Mouse (Mus musculus): ENCODE data around the gene Gm7137. TPM values are rescaled to one million over a fixed set of nuclear protein-coding genes. Genes with fewer than 3 reads are reported as not detected.
"Not testable (repeated sequence)": the region's sequence is repeated elsewhere in the genome, so short reads cannot be mapped to it uniquely, and the experiment has no call there.

The Gm7137 gene
- polyA plus RNA-seq, 1 experiment = not detected

- no peaks in the 10 kb centered on the region for H3K4me1 ChIP-seq (ENCODE audit: control insufficient read depth, insufficient read depth, low read length)
- no peak overlapping the region for H3K4me3 ChIP-seq (ENCODE audit: insufficient read depth, low read length)
- no peak overlapping the region for H3K27ac ChIP-seq (ENCODE audit: insufficient read depth, low read depth, low read length)
- TF ChIP-seq POLR2A (IDR thresholded peaks at IDR 0.05; ENCODE audit: borderline replicate concordance, low read depth, low read length) (no peak), CTCF (IDR thresholded peaks at IDR 0.05; ENCODE audit: low read depth, low read length) (no peak)
Measured at GRCm38 (mm10) chr10:77797677-77798076, 9.7 kb upstream of the Gm7137 start.

GRCm38 (mm10) chr10:77794976-77795375 is 7.0 kb upstream of the Gm7137 start, which contains the start of gene Gm9639:
Gm9639 (minus strand) TSS chr10:77795076.
- no peaks in the 10 kb centered on the region for H3K4me1 ChIP-seq (ENCODE audit: control insufficient read depth, insufficient read depth, low read length)
- no peak within 1 kb of the TSS for H3K27ac ChIP-seq (ENCODE audit: insufficient read depth, low read depth, low read length)
- TF ChIP-seq POLR2A (IDR thresholded peaks at IDR 0.05; ENCODE audit: borderline replicate concordance, low read depth, low read length) (no peak), CTCF (IDR thresholded peaks at IDR 0.05; ENCODE audit: low read depth, low read length) (no peak)
- H3K4me3 ChIP-seq (ENCODE audit: insufficient read depth, low read length) = no peak within 1 kb of the TSS

- Histone ChIP-seq H3K4me3 (ENCODE audit: insufficient read depth, low read length) (no peak overlapping the region), H3K27ac (ENCODE audit: insufficient read depth, low read depth, low read length) (no peak overlapping the region), H3K4me1 (ENCODE audit: control insufficient read depth, insufficient read depth, low read length) (no peaks in the 10 kb centered on the region)
- TF ChIP-seq POLR2A (IDR thresholded peaks at IDR 0.05; ENCODE audit: borderline replicate concordance, low read depth, low read length) (no peak), CTCF (IDR thresholded peaks at IDR 0.05; ENCODE audit: low read depth, low read length) (no peak)
Measured at GRCm38 (mm10) chr10:77788621-77789020, 621 bp upstream of the Gm7137 start.

- not testable (repeated sequence) for H3K4me1 ChIP-seq (ENCODE audit: control insufficient read depth, insufficient read depth, low read length); H3K27ac ChIP-seq (ENCODE audit: insufficient read depth, low read depth, low read length); H3K4me3 ChIP-seq (ENCODE audit: insufficient read depth, low read length)
Measured at GRCm38 (mm10) chr10:77783396-77783795, 4.6 kb downstream of the Gm7137 start.

- not testable (repeated sequence) for H3K4me3 ChIP-seq (ENCODE audit: insufficient read depth, low read length); H3K27ac ChIP-seq (ENCODE audit: insufficient read depth, low read depth, low read length); H3K4me1 ChIP-seq (ENCODE audit: control insufficient read depth, insufficient read depth, low read length)
Measured at GRCm38 (mm10) chr10:77782442-77782841, 5.6 kb downstream of the Gm7137 start, which contains the start of gene Gm3250. Gm3250 (minus strand) TSS chr10:77782542.

- H3K4me3 ChIP-seq (ENCODE audit: insufficient read depth, low read length); H3K4me1 ChIP-seq (ENCODE audit: control insufficient read depth, insufficient read depth, low read length); H3K27ac ChIP-seq (ENCODE audit: insufficient read depth, low read depth, low read length): not testable (repeated sequence)
Measured at GRCm38 (mm10) chr10:77776844-77777243, 11.2 kb downstream of the Gm7137 start, which contains the start of gene Gm7138. Gm7138 (minus strand) TSS chr10:77776944.

- not testable (repeated sequence) for H3K27ac ChIP-seq (ENCODE audit: insufficient read depth, low read depth, low read length); H3K4me3 ChIP-seq (ENCODE audit: insufficient read depth, low read length); H3K4me1 ChIP-seq (ENCODE audit: control insufficient read depth, insufficient read depth, low read length)
Measured at GRCm38 (mm10) chr10:77772142-77772541, 15.9 kb downstream of the Gm7137 start.

- H3K27ac ChIP-seq (ENCODE audit: insufficient read depth, low read depth, low read length); H3K4me3 ChIP-seq (ENCODE audit: insufficient read depth, low read length); H3K4me1 ChIP-seq (ENCODE audit: control insufficient read depth, insufficient read depth, low read length): not testable (repeated sequence)
Measured at GRCm38 (mm10) chr10:77771225-77771624, 16.8 kb downstream of the Gm7137 start, which contains the start of gene Gm3238. Gm3238 (minus strand) TSS chr10:77771325.

GRCm38 (mm10) chr10:77769727-77770126 is 18.3 kb downstream of the Gm7137 start:
- H3K4me3 ChIP-seq (ENCODE audit: insufficient read depth, low read length) = no peak overlapping the region
- H3K27ac ChIP-seq (ENCODE audit: insufficient read depth, low read depth, low read length) = no peak overlapping the region
- no peaks in the 10 kb centered on the region for H3K4me1 ChIP-seq (ENCODE audit: control insufficient read depth, insufficient read depth, low read length)
- no peak for TF ChIP-seq POLR2A (IDR thresholded peaks at IDR 0.05; ENCODE audit: borderline replicate concordance, low read depth, low read length)
- no peak for TF ChIP-seq CTCF (IDR thresholded peaks at IDR 0.05; ENCODE audit: low read depth, low read length)

GRCm38 (mm10) chr10:77759582-77759981 is 28.4 kb downstream of the Gm7137 start, which contains the start of gene Gm3233:
Gm3233 (minus strand) TSS chr10:77759682.
- H3K27ac ChIP-seq (ENCODE audit: insufficient read depth, low read depth, low read length); H3K4me1 ChIP-seq (ENCODE audit: control insufficient read depth, insufficient read depth, low read length); H3K4me3 ChIP-seq (ENCODE audit: insufficient read depth, low read length): not testable (repeated sequence)

GRCm38 (mm10) chr10:77753448-77753847 is 34.6 kb downstream of the Gm7137 start:
- H3K4me3 ChIP-seq (ENCODE audit: insufficient read depth, low read length) = no peak overlapping the region
- H3K4me1 ChIP-seq (ENCODE audit: control insufficient read depth, insufficient read depth, low read length) = no peaks in the 10 kb centered on the region
- TF ChIP-seq CTCF (IDR thresholded peaks at IDR 0.05; ENCODE audit: low read depth, low read length) (no peak), POLR2A (IDR thresholded peaks at IDR 0.05; ENCODE audit: borderline replicate concordance, low read depth, low read length) (no peak)
- H3K27ac ChIP-seq (ENCODE audit: insufficient read depth, low read depth, low read length) = no peak overlapping the region

- not testable (repeated sequence) for H3K4me1 ChIP-seq (ENCODE audit: control insufficient read depth, insufficient read depth, low read length); H3K27ac ChIP-seq (ENCODE audit: insufficient read depth, low read depth, low read length); H3K4me3 ChIP-seq (ENCODE audit: insufficient read depth, low read length)
Measured at GRCm38 (mm10) chr10:77752312-77752711, 35.7 kb downstream of the Gm7137 start.

GRCm38 (mm10) chr10:77751254-77751653 is 36.7 kb downstream of the Gm7137 start, which contains the start of gene Gm9736:
Gm9736 (minus strand) TSS chr10:77751354.
- H3K4me1 ChIP-seq (ENCODE audit: control insufficient read depth, insufficient read depth, low read length); H3K27ac ChIP-seq (ENCODE audit: insufficient read depth, low read depth, low read length); H3K4me3 ChIP-seq (ENCODE audit: insufficient read depth, low read length): not testable (repeated sequence)

GRCm38 (mm10) chr10:77750686-77751085 is 37.3 kb downstream of the Gm7137 start:
- not testable (repeated sequence) for H3K4me1 ChIP-seq (ENCODE audit: control insufficient read depth, insufficient read depth, low read length); H3K4me3 ChIP-seq (ENCODE audit: insufficient read depth, low read length); H3K27ac ChIP-seq (ENCODE audit: insufficient read depth, low read depth, low read length)

- H3K27ac ChIP-seq (ENCODE audit: insufficient read depth, low read depth, low read length); H3K4me1 ChIP-seq (ENCODE audit: control insufficient read depth, insufficient read depth, low read length); H3K4me3 ChIP-seq (ENCODE audit: insufficient read depth, low read length): not testable (repeated sequence)
Measured at GRCm38 (mm10) chr10:77741924-77742688, 45.9 kb downstream of the Gm7137 start, which contains the start of gene Gm18596. Gm18596 (minus strand) TSS chr10:77742638.

Measured in bone marrow macrophage, adult 2 months (primary cell).